Mouse (Mus musculus) lung, postnatal 0 days (tissue): ENCODE data around the gene Arfgef2. TPM values are rescaled to one million over a fixed set of nuclear protein-coding genes. Genes with fewer than 3 reads are reported as not detected.

Source experiments
- ATAC-seq: fragments of 200-750 bp; cut with Nextera tagmentation; 2 replicates; pipeline ENCODE4 v1.8.0; 2017; ENCODE audit warnings: moderate library complexity
- DNase-seq: peaks from one replicate; pipeline ENCODE4 v3.0.0-alpha.2; 2016; ENCODE audit warnings: low spot score
- H3K27ac ChIP-seq: fragments of 300-500 bp; sonication (generic); 2 replicates; pipeline ENCODE4 v1.5.1; 2014; ENCODE audit warnings: antibody characterized with exemption, mild to moderate bottlenecking, low read length, mixed read lengths
- H3K27me3 ChIP-seq: fragments of 300-500 bp; sonication (generic); replicated peaks from 2 replicates; pipeline ENCODE4 v1.6.1; 2014; ENCODE audit warnings: low read length, mixed read lengths; ENCODE audit not compliant: insufficient read depth
- H3K36me3 ChIP-seq: fragments of 300-500 bp; sonication (generic); 2 replicates; pipeline ENCODE4 v1.6.1; 2014; ENCODE audit warnings: low read length, mixed read lengths; ENCODE audit not compliant: insufficient read depth
- H3K4me1 ChIP-seq: fragments of 300-500 bp; sonication (generic); 2 replicates; pipeline ENCODE4 v1.6.1; 2014; ENCODE audit warnings: antibody characterized with exemption, low read depth, low read length, mixed read lengths; ENCODE audit not compliant: insufficient read depth
- H3K4me2 ChIP-seq: fragments of 300-500 bp; sonication (generic); replicated peaks from 2 replicates; pipeline ENCODE4 v1.6.1; 2014; ENCODE audit warnings: low read depth, mild to moderate bottlenecking, low read length, moderate library complexity, mixed read lengths
- H3K4me3 ChIP-seq: fragments of 300-500 bp; sonication (generic); 2 replicates; pipeline ENCODE4 v1.5.1; 2014; ENCODE audit warnings: low read depth, low read length
- H3K9ac ChIP-seq: fragments of 300-500 bp; sonication (generic); replicated peaks from 2 replicates; pipeline ENCODE4 v1.6.1; 2014; ENCODE audit warnings: low read depth, mild to moderate bottlenecking
- H3K9me3 ChIP-seq: fragments of 300-500 bp; sonication (generic); 2 replicates; pipeline ENCODE4 v1.6.1; 2016; ENCODE audit warnings: low read length, mixed read lengths
- CTCF ChIP-seq: IDR thresholded peaks from 2 replicates; pipeline ENCODE4 v1.5.1; 2016; ENCODE audit warnings: antibody characterized with exemption, mild to moderate bottlenecking
- EP300 ChIP-seq: IDR thresholded peaks from 2 replicates; pipeline ENCODE4 v1.6.1; 2016; ENCODE audit warnings: antibody characterized with exemption, mild to moderate bottlenecking, control low read depth
- WGBS: fragments of 180-500 bp; shearing (Covaris S2); extraction: QIAGEN DNeasy Blood & Tissue Kit; methylation state at CpG from one replicate; pipeline ENCODE4 v1.1.7; 2014; 5-methylcytosine and 5-hydroxymethylcytosine counted together
- polyA plus RNA-seq: library from polyadenylated mRNA; unstranded; fragments of >200 nt; fragmentation: Nextera tagmentation; extraction: Ambion mirVana; gene quantifications from 2 replicates; pipeline ENCODE4 v1.2.1, GENCODE M21; 2015

Gene Arfgef2
- polyA plus RNA-seq, 1 experiment from 2014 or later, result 6.2 TPM

GRCm38 (mm10) chr2:166909729-166910128, 104.3 kb downstream of the Arfgef2 start:
- Histone ChIP-seq H3K4me1 (peaks cover 5% of the 10 kb centered on the region; the same call in 1 of the 2 replicates), H3K4me3 (no peak overlapping the region), H3K9me3 (no peaks in the 10 kb centered on the region), H3K36me3 (no peaks in the 10 kb centered on the region), H3K27ac (no peak overlapping the region), H3K9ac (no peak overlapping the region), H3K27me3 (no peaks in the 10 kb centered on the region), H3K4me2 (no peak overlapping the region)
- ATAC-seq (no peak), DNase-seq (no peak)
- TF ChIP-seq EP300 (no peak), CTCF (no peak)
- 91% methylated on average over 3 of the region's 3 CpGs for WGBS

- Histone ChIP-seq H3K27ac (no peak overlapping the region), H3K4me1 (peaks cover 5% of the 10 kb centered on the region; the same call in 1 of the 2 replicates), H3K9ac (no peak overlapping the region), H3K36me3 (no peaks in the 10 kb centered on the region), H3K9me3 (no peaks in the 10 kb centered on the region), H3K4me2 (no peak overlapping the region), H3K4me3 (no peak overlapping the region), H3K27me3 (no peaks in the 10 kb centered on the region)
- no peak for TF ChIP-seq EP300
- TF ChIP-seq CTCF, result no peak
- DNase-seq (no peak), ATAC-seq (no peak)
- WGBS, result 84% methylated on average over 8 of the region's 8 CpGs
These were observed 105.1 kb downstream of the Arfgef2 start for GRCm38 (mm10) chr2:166910536-166910935.

DNA sequence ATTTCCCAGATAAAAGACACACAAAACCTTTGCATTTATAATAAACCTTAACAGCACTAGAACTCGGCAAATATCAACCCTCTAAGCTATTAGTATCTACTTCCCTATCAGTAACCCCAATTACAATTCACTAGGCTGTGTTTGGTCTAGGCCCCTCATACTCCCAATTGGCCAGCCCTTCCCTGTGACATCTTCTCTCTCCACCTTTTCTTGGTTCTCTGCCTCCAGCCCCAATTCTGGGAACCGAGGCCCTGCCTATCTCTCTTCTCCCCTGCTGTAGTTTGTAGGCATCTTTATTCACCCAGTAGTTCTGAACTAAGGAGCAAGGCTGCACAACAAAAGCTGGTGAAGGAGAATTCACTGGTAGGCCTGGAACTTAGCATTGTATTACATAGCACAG, 118.6 kb downstream of the Arfgef2 start:
- Histone ChIP-seq H3K4me1 (no peaks in the 10 kb centered on the region), H3K4me3 (no peak overlapping the region), H3K4me2 (no peak overlapping the region), H3K36me3 (peaks cover 24% of the 10 kb centered on the region), H3K9ac (no peak overlapping the region), H3K27ac (no peak overlapping the region), H3K27me3 (no peaks in the 10 kb centered on the region), H3K9me3 (no peaks in the 10 kb centered on the region)
- WGBS, result 90% methylated on average over 2 of the region's 2 CpGs
- ATAC-seq, result no peak
- no peak for DNase-seq
- TF ChIP-seq EP300 (no peak), CTCF (no peak)

- H3K4me1 ChIP-seq, result no peaks in the 10 kb centered on the region
- no peak overlapping the region for H3K27ac ChIP-seq
- DNase-seq (no peak), ATAC-seq (no peak)
- no peak overlapping the region for H3K9ac ChIP-seq
- no peaks in the 10 kb centered on the region for H3K9me3 ChIP-seq
- no peak overlapping the region for H3K4me2 ChIP-seq
- WGBS, result 67% methylated on average over 6 of the region's 6 CpGs
- H3K36me3 ChIP-seq, result peaks cover 36% of the 10 kb centered on the region; the same call in 1 of the 2 replicates
- H3K27me3 ChIP-seq, result no peaks in the 10 kb centered on the region
- TF ChIP-seq CTCF, result no peak
- no peak for TF ChIP-seq EP300
- H3K4me3 ChIP-seq, result no peak overlapping the region
These were observed 128.6 kb downstream of the Arfgef2 start for GRCm38 (mm10) chr2:166933943-166934342.

GRCm38 (mm10) chr2:166934416-166934815, 129.0 kb downstream of the Arfgef2 start:
- TF ChIP-seq EP300 (no peak), CTCF (no peak)
- H3K36me3 ChIP-seq, result peaks cover 37% of the 10 kb centered on the region; the same call in 1 of the 2 replicates

GRCm38 (mm10) chr2:166935582-166935981, 130.2 kb downstream of the Arfgef2 start:
- TF ChIP-seq EP300, result no peak
- TF ChIP-seq CTCF, result no peak
- Histone ChIP-seq H3K9ac (no peak overlapping the region), H3K36me3 (peaks cover 32% of the 10 kb centered on the region; the same call in 1 of the 2 replicates), H3K4me1 (no peaks in the 10 kb centered on the region), H3K4me3 (no peak overlapping the region), H3K27ac (peak overlapping the region; percentile 66), H3K4me2 (no peak overlapping the region), H3K9me3 (no peaks in the 10 kb centered on the region), H3K27me3 (no peaks in the 10 kb centered on the region)
- 54% methylated on average over 7 of the region's 7 CpGs for WGBS
- peak; percentile 77 for DNase-seq
- peak; percentile 86 for ATAC-seq

More at GRCm38 (mm10) chr2:166934416-166934815, 129.0 kb downstream of the Arfgef2 start:
- ATAC-seq (peak; percentile 51), DNase-seq (peak; percentile 41)
- 66% methylated on average over 5 of the region's 5 CpGs for WGBS
- Histone ChIP-seq H3K27me3 (no peaks in the 10 kb centered on the region), H3K4me3 (no peak overlapping the region), H3K4me1 (no peaks in the 10 kb centered on the region), H3K9ac (no peak overlapping the region), H3K4me2 (no peak overlapping the region), H3K27ac (no peak overlapping the region), H3K9me3 (no peaks in the 10 kb centered on the region)

- H3K36me3 ChIP-seq, result peaks cover 33% of the 10 kb centered on the region; the same call in 1 of the 2 replicates
- TF ChIP-seq CTCF (no peak), EP300 (no peak)
- no peak overlapping the region for H3K4me2 ChIP-seq
- no peaks in the 10 kb centered on the region for H3K9me3 ChIP-seq
- H3K27me3 ChIP-seq, result no peaks in the 10 kb centered on the region
- no peak overlapping the region for H3K9ac ChIP-seq
- H3K27ac ChIP-seq, result no peak overlapping the region
- no peak for DNase-seq
- ATAC-seq, result no peak
- no peaks in the 10 kb centered on the region for H3K4me1 ChIP-seq
- no peak overlapping the region for H3K4me3 ChIP-seq
- 75% methylated on average over 2 of the region's 2 CpGs for WGBS
These were observed 130.8 kb downstream of the Arfgef2 start for GRCm38 (mm10) chr2:166936166-166936565.
